In the genomic region with DNA sequence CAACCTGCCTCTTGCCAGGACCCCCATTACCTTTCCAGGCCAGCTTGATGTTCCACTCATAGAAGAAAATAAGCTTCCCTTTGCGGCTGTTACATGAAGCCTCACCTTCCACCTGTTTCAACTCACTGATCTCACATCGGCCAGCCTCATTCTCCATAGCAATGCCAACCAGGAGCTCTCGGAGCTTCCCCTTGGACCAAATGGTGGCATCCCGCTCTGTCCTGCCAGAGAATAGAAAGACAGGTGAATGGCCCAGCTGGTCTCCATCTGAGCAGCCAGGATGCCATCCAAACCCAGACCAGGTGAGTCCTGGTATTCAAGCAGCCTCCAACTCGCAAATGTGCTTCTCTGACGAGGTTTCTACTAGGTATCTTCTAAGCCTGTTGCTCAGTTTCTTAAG, we compare ENCODE assay signal across 8 mouse cellular contexts. TPM values are rescaled to one million over a fixed set of nuclear protein-coding genes. Genes with fewer than 3 reads are reported as not detected.
DNase-seq lines count a peak whose midpoint lies in the region; ATAC-seq and TF ChIP-seq lines count a peak whose summit lies in the region.

No protein-coding gene starts in this region.

- H3K4me1 ChIP-seq in heart, embryonic 12.5 days (replicated peaks): peaks cover 18% of the 10 kb centered on the region
- peaks cover 26% of the 10 kb centered on the region for H3K4me1 ChIP-seq in forebrain, embryonic 15.5 days
- H3K4me1 ChIP-seq in limb, embryonic 14.5 days (ENCODE audit: control insufficient read depth, insufficient read depth, low read length): peaks cover 9% of the 10 kb centered on the region
- peaks cover 9% of the 10 kb centered on the region; the same call in 1 of the 2 replicates for H3K4me1 ChIP-seq in stomach, postnatal 0 days (replicated peaks; ENCODE audit: control insufficient read depth, insufficient read depth)

- no peak overlapping the region for H3K27ac ChIP-seq in heart, embryonic 12.5 days (ENCODE audit: poor library complexity, severe bottlenecking)
- H3K27ac ChIP-seq in forebrain, embryonic 15.5 days (replicated peaks): peak overlapping the region; percentile 95
- no peak overlapping the region for H3K27ac ChIP-seq in limb, embryonic 14.5 days (replicated peaks; ENCODE audit: low read depth, low read length)
- no peak overlapping the region for H3K27ac ChIP-seq in stomach, postnatal 0 days (replicated peaks)

- TF ChIP-seq POLR2A in limb, embryonic 14.5 days (IDR thresholded peaks at IDR 0.05; ENCODE audit: borderline replicate concordance, extremely low read depth, insufficient read depth, insufficient read length): no peak

- no peaks in the 10 kb centered on the region for H3K27me3 ChIP-seq in heart, embryonic 12.5 days (replicated peaks)
- H3K27me3 ChIP-seq in forebrain, embryonic 15.5 days: no peaks in the 10 kb centered on the region
- H3K27me3 ChIP-seq in limb, embryonic 14.5 days (ENCODE audit: control insufficient read depth, insufficient read depth, low read length): no peaks in the 10 kb centered on the region
- H3K27me3 ChIP-seq in stomach, postnatal 0 days (ENCODE audit: control insufficient read depth, insufficient read depth, low read length): no peaks in the 10 kb centered on the region

- no peaks in the 10 kb centered on the region for H3K9me3 ChIP-seq in heart, embryonic 12.5 days (replicated peaks)
- no peaks in the 10 kb centered on the region for H3K9me3 ChIP-seq in forebrain, embryonic 15.5 days
- H3K9me3 ChIP-seq in limb, embryonic 14.5 days (ENCODE audit: control insufficient read depth, low read length): no peaks in the 10 kb centered on the region
- H3K9me3 ChIP-seq in stomach, postnatal 0 days (ENCODE audit: control insufficient read depth, low read length): no peaks in the 10 kb centered on the region

- peak overlapping the region; percentile 85 for H3K4me2 ChIP-seq in heart, embryonic 12.5 days
- H3K4me2 ChIP-seq in forebrain, embryonic 15.5 days (replicated peaks): peak overlapping the region; percentile 90
- peak overlapping the region; percentile 82 for H3K4me2 ChIP-seq in limb, embryonic 14.5 days (replicated peaks; ENCODE audit: low read depth, low read length, severe bottlenecking)
- H3K4me2 ChIP-seq in stomach, postnatal 0 days (replicated peaks; ENCODE audit: low read depth): peak overlapping the region; percentile 70

- peaks cover 38% of the 10 kb centered on the region for H3K36me3 ChIP-seq in heart, embryonic 12.5 days
- H3K36me3 ChIP-seq in forebrain, embryonic 15.5 days: peaks cover 37% of the 10 kb centered on the region
- peaks cover 38% of the 10 kb centered on the region for H3K36me3 ChIP-seq in limb, embryonic 14.5 days (ENCODE audit: control insufficient read depth, insufficient read depth, low read length)
- H3K36me3 ChIP-seq in stomach, postnatal 0 days (ENCODE audit: control insufficient read depth, insufficient read depth, low read length): peaks cover 9% of the 10 kb centered on the region

- no peak for TF ChIP-seq EP300 in stomach, postnatal 0 days (optimal IDR thresholded peaks at IDR 0.05)

- H3K4me3 ChIP-seq in heart, embryonic 12.5 days: peak overlapping the region; percentile 75
- peak overlapping the region; percentile 72 for H3K4me3 ChIP-seq in forebrain, embryonic 15.5 days
- H3K4me3 ChIP-seq in limb, embryonic 14.5 days (replicated peaks; ENCODE audit: low read length): peak overlapping the region; percentile 87
- H3K4me3 ChIP-seq in stomach, postnatal 0 days (ENCODE audit: low read depth, low read length): peak overlapping the region; percentile 93

- no peak for DNase-seq in heart, adult 8-10 months (ENCODE audit: low spot score)
- peak; percentile 74 for DNase-seq in brain, adult 2 months (ENCODE audit: low read depth, low spot score)
- DNase-seq in limb, embryonic 14.5 days (ENCODE audit: low spot score): no peak
- DNase-seq in stomach, postnatal 0 days (ENCODE audit: low spot score): peak; percentile 15
- DNase-seq in testis, postnatal 14 days (ENCODE audit: low spot score): no peak
- DNase-seq in spleen, postnatal 36 days (ENCODE audit: low spot score in 2 of 2): no peak

- TF ChIP-seq CTCF in stomach, postnatal 0 days (IDR thresholded peaks at IDR 0.05; ENCODE audit: low read depth): no peak

- ATAC-seq in heart, embryonic 12.5 days (ENCODE audit: insufficient number of reproducible peaks, low FRiP score): no peak
- no peak for ATAC-seq in forebrain, embryonic 15.5 days (replicated peaks)
- no peak for ATAC-seq in limb, embryonic 14.5 days (ENCODE audit: low FRiP score, low read depth)
- no peak for ATAC-seq in stomach, postnatal 0 days (ENCODE audit: low FRiP score, low TSS enrichment)

- WGBS in heart, embryonic 12.5 days: 68% methylated on average over 6 of the region's 6 CpGs
- WGBS in forebrain, embryonic 15.5 days: 35% methylated on average over 6 of the region's 6 CpGs
- 49% methylated on average over 6 of the region's 6 CpGs for WGBS in limb, embryonic 14.5 days
- WGBS in stomach, postnatal 0 days: 28% methylated on average over 6 of the region's 6 CpGs

- H3K9ac ChIP-seq in heart, embryonic 12.5 days: peak overlapping the region; percentile 96
- peak overlapping the region; percentile 81 for H3K9ac ChIP-seq in forebrain, embryonic 15.5 days (replicated peaks)
- H3K9ac ChIP-seq in limb, embryonic 14.5 days (ENCODE audit: low read depth, low read length, severe bottlenecking): peak overlapping the region; percentile 95
- H3K9ac ChIP-seq in stomach, postnatal 0 days (ENCODE audit: low read length): peak overlapping the region; percentile 35; the same call in 1 of the 2 replicates

RNA-seq across cellular contexts. Expression of a gene that starts 1.2 kb away (rescaled TPM):
- polyA plus RNA-seq in heart, embryonic 12.5 days (2016; fragmentation: Nextera tagmentation; extraction: Ambion mirVana): 72.4 and 75.0 TPM in 2 replicates
- total RNA-seq in heart, adult 8-10 months (2022): 10 to 100 TPM; 46.4 to 56.1 (median 53.7) TPM
- polyA plus RNA-seq in forebrain, embryonic 15.5 days (2015; fragmentation: Nextera tagmentation; extraction: Ambion mirVana): 144 and 155 TPM in 2 replicates
- 52.1 and 73.2 TPM in 2 replicates for polyA plus RNA-seq in limb, embryonic 14.5 days (2012; rRNA removed)
- polyA plus RNA-seq in limb, embryonic 14.5 days (2014; fragmentation: Nextera tagmentation; extraction: Ambion mirVana): 77.9 and 83.8 TPM in 2 replicates
- 18.4 and 19.7 TPM in 2 replicates for polyA plus RNA-seq in stomach, postnatal 0 days (2015; fragmentation: Nextera tagmentation; extraction: Ambion mirVana)

RNA-seq across cellular contexts. Expression of a gene that starts 24.3 kb away (rescaled TPM):
- polyA plus RNA-seq in heart, embryonic 12.5 days (2016; fragmentation: Nextera tagmentation; extraction: Ambion mirVana): not detected in 2 replicates
- not detected for total RNA-seq in heart, adult 8-10 months (2022)
- 0.13 TPM in 1 of 2 replicates, not detected in the other for polyA plus RNA-seq in forebrain, embryonic 15.5 days (2015; fragmentation: Nextera tagmentation; extraction: Ambion mirVana)
- 0.41 and 0.60 TPM in 2 replicates for polyA plus RNA-seq in limb, embryonic 14.5 days (2012; rRNA removed)
- 0.26 TPM in 1 of 2 replicates, not detected in the other for polyA plus RNA-seq in limb, embryonic 14.5 days (2014; fragmentation: Nextera tagmentation; extraction: Ambion mirVana)
- polyA plus RNA-seq in stomach, postnatal 0 days (2015; fragmentation: Nextera tagmentation; extraction: Ambion mirVana): 0.28 TPM in 1 of 2 replicates, not detected in the other

Comparison
In these comparisons a context has a peak if more than half of its experiments do, and no peak if none do; other contexts are left out.
1. H3K9ac ChIP-seq: peak in every context shown above with its lines; median percentile 96 in heart, embryonic 12.5 days; 95 in limb, embryonic 14.5 days; 81 in forebrain, embryonic 15.5 days; 35 in stomach, postnatal 0 days.
2. DNase-seq: peak in brain, adult 2 months (single experiment) and stomach, postnatal 0 days (single experiment); none in heart, adult 8-10 months (single experiment), limb, embryonic 14.5 days (single experiment), testis, postnatal 14 days (single experiment) and spleen, postnatal 36 days (0 of 2).
3. Peak in every context shown above with its lines, with median percentiles within 50 percentile points of each other: H3K4me2 ChIP-seq and H3K4me3 ChIP-seq.